Mouse (Mus musculus) left cerebral cortex, postnatal 10 days (tissue): ENCODE measurements around the gene Atf6. TPM values are rescaled to one million over a fixed set of nuclear protein-coding genes. Genes with fewer than 3 reads are reported as not detected.

Source experiments
- DNase-seq, 2 experiments: peaks; one replicate each; pipeline ENCODE4 v3.0.0; 2021 to 2022; ENCODE audit warnings: low spot score in 2 of 2, mixed read lengths in 1 of 2; ENCODE audit errors: extremely low spot score in 1 of 2
- intact Hi-C: fragments of 180-260 bp; cut with DNase I; formaldehyde crosslinking; loops from one replicate; pipeline ENCODE4 v1.15.1; 2025
- total RNA-seq, 2 experiments: library from RNA; stranded (reverse); gene quantifications; 2 replicates each; pipeline ENCODE4 v1.2.3; 2021

Gene Atf6
- total RNA-seq, 2 experiments from 2014 or later, result 19.9 to 20.9 TPM

DNA sequence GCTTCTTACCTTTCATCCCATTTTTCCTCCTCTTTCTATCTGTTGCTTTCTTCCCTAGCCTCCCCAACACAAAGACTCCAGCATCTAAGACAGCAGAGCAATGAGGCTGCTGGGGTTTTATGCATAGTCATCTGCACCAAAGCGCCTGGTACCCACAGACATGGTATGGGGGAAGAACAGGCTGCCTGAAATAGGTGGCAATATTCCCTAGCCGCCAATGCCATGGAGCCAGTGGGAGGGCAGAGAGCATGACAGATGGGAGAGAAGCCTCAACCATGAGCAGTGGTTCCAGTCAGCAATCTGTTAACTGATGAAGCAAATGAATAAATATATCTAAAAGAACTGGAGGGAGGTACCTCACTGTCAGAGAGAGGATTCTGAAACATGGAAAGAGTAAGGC lies 10.2 kb downstream of the Atf6 start:
- DNase-seq, result no peak
- intact Hi-C loops, result no loop called here

DNA sequence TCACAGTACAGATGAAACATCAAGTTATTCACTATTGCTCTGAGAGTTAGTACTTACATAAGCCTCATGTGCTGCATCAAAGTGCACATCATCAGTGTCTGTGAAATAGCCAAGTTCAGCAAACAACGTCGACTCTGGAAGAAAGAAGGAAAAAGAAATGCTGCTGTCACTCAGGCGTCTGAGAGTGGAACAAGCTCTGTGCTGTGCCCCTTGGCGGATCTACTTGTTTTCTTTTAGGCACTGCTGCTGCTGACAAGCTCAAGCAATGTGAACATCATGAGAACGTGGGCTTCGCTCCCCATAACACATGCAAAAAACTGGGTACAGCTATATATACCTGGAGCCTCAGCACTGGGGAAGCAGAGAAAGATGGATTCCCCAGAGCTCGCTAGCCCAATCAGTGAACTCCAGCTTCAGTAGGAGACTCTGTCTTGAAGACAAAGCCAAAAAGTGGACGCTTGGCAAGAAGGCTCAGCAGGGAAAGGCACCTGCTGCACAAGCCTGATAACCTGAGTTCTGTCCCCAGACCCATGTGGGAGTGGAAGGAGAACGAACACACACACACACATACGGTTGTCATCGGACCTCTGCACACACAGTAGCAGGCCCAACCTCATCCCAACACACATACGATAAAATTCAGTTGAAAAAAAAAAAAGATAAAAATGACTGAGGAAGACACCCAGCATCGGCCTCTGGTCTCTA lies 12.4 kb downstream of the Atf6 start:
- DNase-seq, result no peak
- intact Hi-C loops, result no loop called here

DNA sequence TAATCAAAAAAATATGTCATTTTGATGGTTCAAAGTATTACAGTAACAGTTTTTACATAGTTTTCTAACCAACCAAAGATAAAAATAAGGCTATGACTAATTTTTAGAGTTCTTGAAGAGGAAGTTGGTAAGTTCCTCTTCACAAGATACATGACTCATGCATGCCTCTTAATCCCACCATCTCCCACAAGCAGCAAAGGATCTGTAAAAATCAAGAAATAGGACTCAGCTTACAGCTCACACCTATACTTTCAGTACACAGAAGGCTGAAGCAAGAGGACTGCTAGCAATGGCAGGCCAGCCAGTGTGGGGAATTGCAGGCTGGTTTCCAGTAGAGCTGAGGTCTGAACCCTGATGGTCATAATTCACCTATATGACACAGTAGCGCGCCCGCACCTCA lies 14.0 kb downstream of the Atf6 start:
- intact Hi-C loops, result no loop called here
- DNase-seq, result no peak

DNA sequence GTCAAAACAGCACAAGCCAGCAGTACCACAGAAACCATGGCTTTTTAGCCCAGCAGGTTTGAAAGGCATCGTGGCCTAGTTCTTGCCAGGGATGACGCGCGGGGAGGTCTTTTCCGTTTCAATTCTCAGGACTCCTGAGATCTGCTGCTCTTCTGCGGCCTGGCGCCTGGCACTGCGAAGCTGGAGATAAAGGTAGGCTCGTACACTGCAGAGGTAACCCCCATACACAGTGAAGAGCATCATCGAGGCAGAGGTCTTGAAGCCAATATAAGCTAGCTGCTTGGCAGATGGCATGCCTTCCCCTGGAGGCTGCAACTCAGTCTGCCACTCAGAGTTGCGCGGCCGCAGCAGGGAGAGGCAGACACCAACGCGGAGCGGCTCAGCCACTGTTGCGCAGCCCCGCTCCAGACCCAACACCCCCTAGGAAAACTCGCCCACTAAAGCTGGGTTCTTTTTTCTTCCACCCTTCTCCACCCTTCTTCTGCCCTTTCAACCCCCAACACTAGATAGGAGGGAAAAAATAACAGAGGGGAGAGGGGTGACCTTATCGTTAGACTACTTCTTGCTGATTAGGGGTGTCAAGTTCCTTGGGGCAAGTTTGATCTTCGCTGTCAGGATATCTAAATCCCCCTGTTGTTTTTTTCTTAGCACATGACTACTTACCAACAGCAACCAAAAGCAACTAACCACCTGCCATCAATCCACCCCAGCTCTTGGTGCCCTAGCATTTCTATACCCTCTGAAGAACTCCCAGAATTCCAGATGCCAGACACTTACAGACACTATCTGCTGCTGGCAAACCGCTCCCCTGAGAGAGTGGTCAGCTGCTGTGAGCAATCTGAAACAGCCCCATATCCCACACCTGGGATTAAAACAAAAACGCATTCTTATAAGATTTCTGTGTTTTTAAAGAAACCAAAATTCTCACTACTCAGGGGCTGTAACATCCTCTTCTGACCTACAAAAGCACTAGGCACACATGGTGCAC lies 16.6 kb downstream of the Atf6 start:
- intact Hi-C loops, result no loop called here
- DNase-seq, result no peak

DNA sequence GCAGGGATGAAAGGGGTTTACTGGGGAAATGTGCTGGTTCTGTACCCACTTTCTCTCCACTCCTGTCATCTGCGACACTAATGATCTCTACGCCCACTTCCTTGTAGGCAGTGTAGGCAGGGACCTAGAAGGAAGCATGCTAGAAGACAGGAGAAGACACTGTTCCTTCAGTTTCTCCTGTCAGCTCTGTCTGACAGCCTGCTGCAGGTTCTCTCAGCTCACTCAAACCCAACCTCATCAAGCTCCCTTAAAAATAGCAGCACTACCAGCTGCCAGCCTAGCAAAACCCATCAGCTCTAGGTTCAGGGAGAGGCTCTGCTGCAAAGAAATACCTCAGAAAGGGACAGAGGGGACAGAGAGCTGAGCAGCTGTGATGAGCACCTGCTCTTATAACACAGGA lies 17.6 kb downstream of the Atf6 start:
- intact Hi-C loops, result no loop called here
- no peak for DNase-seq

DNA sequence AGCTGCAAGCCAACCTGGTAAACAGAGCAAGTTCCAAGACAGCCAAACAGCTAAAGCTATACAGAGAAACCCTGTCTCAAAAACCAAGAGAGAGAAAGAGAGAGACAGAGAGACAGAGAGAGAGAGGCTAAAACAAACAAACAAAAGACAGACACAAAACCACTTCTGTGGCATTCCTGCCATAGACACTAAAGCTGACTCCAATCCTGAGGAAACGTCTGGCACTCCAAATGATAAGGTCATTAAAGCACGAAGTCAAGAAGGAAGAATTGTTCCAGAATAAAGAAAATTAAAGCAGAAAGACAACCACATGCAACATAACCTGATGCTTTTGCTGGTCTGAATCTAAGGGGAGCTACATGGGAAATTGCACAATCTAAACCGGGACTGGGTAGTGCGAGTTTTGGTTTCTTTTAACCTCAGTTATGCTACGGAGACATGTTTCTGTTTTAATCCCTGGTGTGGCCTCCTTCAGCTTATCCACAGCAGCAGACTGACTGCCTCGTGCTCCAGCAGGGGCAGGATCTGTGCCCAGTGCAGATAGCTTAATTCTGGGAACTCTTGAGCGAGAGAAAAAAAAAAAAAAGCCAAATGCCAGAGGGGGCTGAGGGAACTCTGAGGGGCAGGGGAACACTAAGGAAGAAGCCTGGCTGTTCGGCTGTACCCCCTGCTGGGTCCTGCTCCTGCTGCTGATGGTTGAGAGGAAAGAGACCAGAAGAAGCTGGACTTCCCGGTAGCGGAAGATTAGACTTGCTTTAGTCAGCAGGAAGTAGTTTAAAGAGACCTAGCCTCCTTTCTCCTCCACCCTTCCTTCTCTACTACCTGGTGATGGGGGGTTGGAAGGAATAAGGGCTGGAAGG lies 21.9 kb downstream of the Atf6 start:
- intact Hi-C loops, result no loop called here

DNA sequence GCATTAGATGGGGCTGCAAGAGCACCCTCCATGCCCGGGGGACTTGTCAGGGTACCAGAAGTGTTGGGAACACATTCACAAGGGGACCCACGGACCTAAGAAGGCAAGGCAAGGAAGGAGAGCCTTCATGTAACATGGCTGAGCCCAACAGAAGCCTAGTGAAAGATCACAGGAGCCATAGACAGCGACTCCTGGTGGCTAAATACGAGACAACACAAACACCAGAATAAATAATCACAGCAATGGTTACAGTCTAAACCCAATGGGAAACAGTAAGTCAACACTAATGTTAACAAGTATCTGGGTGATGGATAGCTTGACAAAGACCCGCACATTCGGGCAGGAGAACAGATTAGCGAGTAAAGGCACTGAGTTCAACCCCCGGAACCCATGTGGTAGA lies 23.2 kb downstream of the Atf6 start:
- DNase-seq, result no peak
- intact Hi-C loops, result no loop called here

More for the DNA sequence above, 21.9 kb downstream of the Atf6 start:
- no peak for DNase-seq

DNA sequence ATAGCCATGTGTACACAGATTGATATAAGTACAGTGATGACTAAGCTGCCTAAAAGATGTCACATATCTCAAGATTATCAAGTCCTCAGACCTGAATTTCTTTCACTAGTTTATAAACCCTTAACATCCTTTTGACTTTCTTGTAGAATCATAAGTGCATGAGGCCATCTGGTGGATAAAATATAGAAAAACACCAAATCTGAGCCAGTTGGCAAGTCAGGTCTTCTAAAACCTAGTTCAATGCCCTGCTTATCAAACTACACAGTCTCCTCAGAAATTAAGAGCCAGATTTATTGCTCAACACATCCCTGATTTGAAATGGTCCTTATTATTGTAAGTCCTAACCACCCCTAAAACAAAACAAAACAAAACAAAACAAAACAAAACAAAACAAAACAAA lies 27.9 kb downstream of the Atf6 start:
- intact Hi-C loops, result loop anchor here (2.0 kb wide), 2 partner anchors 207 to 549 kb away; no protein-coding TSS in a partner anchor
- peak in 1 of 2 experiments; percentile 33 for DNase-seq

DNA sequence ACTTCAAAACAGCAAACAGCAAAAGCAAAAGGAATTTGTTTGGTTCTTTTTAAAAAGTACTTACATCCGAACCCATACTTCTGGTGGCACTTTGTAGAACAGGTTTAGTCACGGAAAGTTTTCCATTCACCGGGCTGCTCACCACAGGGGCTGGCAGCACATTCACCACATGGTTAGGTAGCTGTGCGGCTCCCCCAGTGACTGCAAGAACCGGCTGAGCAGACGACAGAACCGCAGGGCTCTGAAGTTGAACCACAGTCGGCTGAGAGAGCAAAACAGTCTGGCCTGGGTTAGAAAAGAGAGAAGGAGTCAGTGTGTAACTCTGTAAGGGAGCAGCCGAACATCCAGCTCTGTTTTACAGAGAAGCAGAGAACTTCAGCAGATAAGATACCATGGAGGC lies 32.8 kb downstream of the Atf6 start:
- intact Hi-C loops, result no loop called here
- DNase-seq, result no peak

DNA sequence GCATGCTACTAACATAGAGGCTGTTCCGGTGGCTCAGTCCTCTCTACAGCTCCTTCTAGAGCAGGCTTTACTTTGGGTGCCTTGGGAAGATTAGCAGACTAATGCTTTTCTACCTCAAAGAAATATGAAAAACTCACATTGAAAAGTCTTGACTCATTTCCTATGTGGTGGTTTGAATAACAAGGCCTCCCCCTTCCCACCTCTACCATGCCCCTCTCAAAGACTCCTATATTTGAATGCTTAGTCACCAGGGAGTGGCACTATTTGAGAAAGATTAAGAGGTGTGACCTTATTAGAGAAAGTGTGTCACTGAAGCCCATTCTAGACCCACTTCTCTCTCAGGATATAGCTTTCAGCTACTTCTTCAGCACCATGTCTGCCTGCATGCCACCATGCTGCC lies 37.8 kb downstream of the Atf6 start:
- intact Hi-C loops, result no loop called here
- no peak for DNase-seq

DNA sequence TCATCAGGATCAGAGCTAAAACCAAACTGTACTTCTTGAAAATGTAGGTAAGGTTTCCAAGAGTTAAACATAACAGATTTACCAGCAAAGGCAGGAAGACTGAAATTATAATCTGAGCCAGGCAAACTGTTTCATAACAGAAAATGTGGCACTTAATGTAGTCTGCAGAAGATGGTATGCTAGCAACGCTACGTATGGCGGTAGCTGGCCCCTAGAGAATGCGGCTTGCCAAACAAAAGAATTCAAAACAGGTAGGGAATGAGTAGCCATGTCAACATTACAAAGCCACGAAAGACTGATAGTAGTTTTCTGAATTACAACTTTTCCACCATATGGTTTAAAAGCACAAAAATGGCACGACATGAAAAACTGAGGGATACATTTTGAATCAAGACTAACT lies 38.2 kb downstream of the Atf6 start:
- intact Hi-C loops, result no loop called here
- DNase-seq, result no peak

DNA sequence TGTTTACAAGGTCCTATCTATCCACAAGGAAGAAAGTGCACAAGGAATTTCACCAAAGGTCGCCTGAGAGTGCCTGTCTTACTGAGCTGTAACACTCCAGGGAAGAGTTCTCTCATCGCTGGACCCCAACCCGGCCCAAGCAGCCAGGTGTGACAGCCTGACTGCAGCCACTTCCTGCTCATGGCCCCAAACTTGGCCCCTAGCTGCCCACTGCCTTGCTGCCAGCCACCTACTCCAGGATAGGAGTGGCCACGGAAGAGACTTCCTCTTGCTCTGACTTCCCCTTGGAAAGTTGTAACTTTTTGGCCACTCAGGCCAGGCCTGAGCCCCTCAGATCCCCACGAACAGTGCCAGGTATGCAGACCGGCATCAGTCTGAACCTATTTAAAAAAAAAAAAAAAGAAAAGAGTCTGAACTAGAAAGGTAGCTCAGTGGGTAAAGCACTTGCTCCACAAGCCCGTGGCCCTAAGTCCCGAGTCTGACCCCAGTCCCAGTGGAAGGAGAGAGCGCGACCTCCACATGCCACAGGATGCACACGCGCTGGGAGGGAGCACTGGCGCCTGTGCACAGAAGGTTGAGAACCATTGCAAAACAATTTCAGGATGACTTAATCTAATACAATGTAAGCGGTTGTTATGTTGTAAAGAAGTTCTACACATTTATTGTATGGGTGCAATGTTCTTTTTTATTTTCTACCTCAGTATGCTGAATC lies 47.3 kb downstream of the Atf6 start:
- intact Hi-C loops, result no loop called here
- DNase-seq, result no peak

DNA sequence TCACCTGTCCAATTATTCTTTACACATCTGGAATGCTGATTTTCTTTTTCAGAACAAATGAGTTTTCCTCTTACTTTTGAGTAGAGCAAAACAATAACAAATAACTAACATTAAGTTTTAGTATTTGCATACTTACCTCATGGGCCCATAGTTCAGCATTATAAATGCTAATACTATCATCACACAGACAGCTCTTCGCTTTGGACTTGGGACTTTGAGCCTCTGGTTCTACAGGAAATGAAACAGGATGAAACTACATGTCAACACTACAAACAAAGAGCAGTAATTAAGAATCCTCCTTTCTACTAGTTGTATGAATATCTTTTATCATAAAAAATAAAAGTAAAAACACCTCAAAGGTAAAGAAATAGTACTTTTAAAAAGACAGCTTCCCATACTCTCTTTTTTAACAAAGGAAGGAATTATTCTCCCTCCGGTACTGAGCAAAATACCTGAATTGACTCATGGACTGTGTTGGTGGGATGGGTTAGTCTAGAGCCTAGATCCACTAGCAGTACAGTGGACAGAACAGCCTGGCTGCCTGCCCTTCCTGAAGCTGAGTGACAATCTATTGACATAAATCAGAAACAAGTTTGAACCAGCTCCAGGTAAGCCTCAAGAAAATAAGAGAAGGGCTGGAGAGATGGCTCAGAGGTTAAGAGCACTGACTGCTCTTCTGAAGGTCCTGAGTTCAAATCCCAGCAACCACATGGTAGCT lies 52.1 kb downstream of the Atf6 start:
- DNase-seq, result no peak
- intact Hi-C loops, result no loop called here

DNA sequence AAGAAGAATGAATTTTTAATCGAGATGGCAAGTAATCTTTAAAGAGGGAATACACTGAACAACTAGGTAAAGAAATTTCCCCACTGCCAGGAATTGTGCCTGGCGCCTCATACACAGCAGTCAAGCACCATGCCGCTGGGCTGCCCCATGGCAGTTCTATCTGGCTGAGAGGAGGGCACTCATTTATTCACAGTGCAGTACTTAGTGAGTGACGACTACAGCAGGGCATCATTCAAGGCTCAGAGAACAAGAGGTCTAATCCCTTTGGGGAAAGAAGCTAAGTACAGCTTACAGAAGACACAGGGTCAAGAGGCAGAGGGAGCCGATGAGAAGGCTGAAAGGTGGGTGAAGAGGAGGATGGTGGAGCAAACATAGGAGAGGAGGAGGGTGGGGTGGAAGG lies 54.7 kb downstream of the Atf6 start:
- intact Hi-C loops, result no loop called here
- DNase-seq, result no peak

DNA sequence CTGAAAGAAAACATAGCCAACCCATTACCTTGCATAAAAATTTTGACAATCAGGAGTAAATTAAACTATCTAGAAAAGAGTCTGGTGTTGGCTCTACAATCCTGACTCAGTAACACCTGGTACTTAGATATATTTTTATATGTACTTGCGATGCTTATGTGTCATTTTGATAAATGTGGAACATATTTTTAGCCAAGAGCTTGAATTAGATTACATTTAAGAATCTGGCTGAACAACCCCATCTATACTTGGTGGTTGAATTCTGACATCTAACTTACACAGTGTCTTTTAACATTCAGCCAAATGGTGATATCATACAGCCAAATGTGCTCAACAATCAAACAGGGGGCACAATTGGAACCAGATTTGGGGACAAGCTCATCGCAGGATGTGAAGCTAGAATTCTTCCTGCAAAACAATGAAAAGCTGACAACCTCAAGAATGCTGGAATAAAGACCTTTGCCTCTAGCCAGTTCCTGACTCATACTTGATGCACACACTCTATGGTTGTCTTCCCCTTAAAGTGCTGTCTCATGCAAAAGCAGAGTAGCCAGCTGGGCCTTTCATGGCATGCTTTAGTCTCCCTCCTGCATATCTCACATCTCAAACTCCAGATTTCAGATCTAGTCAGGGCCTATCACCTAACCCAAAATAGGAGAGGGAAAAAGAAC lies 59.8 kb downstream of the Atf6 start:
- no peak for DNase-seq
- intact Hi-C loops, result no loop called here

DNA sequence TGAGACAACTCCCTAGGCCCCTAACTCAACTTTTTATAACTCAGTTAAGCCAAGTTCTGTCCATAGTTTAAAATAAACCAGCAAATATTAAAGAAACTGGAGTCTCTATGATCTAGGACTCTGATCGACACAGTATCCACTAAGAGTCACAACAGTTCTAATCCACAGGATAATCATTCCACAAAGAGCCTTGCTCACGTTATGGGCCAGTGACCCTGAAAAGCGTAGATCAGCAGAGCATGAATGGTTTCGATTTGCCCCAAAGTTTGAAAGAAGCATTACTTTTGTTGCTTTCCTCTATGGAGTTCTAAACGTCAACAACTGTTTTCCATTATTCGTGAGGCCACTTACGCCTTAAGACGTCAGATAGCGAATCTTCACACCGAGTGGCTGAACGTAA lies 62.9 kb downstream of the Atf6 start:
- intact Hi-C loops, result no loop called here
- DNase-seq, result no peak

DNA sequence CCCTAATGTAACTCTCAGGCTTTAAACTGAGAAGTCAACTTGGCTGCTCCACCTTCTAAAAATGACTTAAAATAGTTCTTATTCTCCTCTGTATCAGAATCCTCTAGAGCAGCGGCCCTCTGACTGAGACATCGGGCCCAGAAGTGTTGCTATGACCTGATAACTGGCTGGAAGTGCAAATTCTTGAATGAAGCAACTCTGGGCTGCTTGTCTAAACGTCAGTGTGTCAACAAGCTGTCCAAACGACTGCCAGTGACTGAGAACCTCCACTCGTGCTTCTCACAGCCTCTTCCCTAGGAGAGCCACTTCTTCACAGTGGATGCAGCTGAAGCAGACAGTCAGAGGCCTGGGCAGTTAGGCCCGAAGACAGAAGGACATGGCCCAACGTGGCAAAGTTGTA lies 64.9 kb downstream of the Atf6 start:
- intact Hi-C loops, result no loop called here
- DNase-seq, result no peak

DNA sequence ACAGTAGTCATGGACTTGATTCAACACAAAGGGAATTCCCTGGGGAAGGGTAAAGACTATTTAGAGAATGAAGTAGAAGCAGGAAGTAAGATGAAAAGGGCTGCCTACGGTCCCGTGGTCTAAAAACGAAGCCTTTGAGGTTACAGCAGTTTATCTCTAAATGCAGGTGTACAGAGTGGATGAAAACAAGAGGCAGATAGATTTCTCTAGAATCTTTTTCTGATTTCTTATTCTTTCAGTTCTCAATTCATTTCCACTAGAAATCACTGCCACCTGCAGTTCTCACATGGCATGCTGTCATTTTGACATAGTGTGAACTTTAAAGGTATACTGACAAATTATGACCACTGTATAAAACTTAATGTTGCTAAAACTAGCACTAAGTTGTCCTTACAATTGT lies 66.9 kb downstream of the Atf6 start:
- intact Hi-C loops, result no loop called here

More for the DNA sequence above, 66.9 kb downstream of the Atf6 start:
- DNase-seq, result no peak
